Mouse (Mus musculus): ENCODE data around the gene Muc1.

GRCm38 (mm10) chr3:89281579-89282290 is 52.9 kb downstream of the Muc1 start:
- TF ChIP-seq MAZ (IDR thresholded peaks at IDR 0.05; ENCODE audit: low read depth, low read length) (peak; percentile 49; the same call in 1 of the 2 replicates), RCOR1 (conservative IDR thresholded peaks at IDR 0.05; ENCODE audit: low read depth, low read length) (no peak), CTCF (conservative IDR thresholded peaks at IDR 0.05 in 1 of 2, IDR thresholded peaks at IDR 0.05 in 1 of 2; ENCODE audit: low read depth in 2 of 2, low read length in 2 of 2) (peak; percentile 96), CHD1 (IDR thresholded peaks at IDR 0.05; ENCODE audit: low read depth, low read length) (no peak)
